Mouse (Mus musculus): Measurements from ENCODE around the gene Kat2a.
A peak's percentile ranks its signal among the peaks of the same experiment; 100 is the strongest.

Kat2a gene

DNA sequence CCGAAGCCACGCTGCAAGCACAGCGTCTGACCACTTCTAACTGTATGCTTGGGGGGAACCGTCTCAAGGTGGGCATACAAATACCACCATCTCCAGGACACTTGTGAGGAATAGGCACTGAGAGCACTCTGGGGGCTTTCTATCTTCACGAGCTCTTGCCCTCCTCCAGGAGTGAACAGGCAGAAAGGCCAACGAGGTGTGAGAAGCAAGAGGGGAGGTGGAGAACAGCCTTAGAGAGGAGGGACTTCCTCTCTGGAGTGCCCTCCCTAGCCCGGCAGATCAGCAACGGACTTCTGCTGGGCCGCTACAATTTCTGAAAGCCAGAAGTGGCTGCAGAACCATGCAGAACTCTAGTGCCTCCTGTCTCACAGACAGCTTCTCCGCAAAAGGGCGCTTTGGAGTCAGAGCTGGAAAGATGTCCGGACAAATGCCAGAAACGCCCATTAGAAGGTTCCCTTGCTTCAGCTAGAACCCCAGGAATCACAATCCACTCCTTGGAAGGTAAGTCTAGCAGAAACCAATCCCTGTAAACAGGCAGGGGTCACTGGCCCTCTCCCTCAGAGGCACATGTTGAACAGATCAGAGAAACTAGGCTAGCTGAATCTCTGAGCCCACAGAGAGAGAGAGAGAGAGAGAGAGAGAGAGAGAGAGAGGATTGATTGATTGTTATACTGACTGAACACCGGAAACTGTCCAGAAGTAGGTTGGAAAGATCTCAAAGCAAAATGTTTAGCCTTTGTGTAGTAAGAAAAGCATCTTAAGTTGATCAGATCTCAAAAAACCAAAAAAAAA, 23.9 kb upstream of the Kat2a start:
- no peak for DNase-seq (ENCODE audit: low read depth, low spot score)

DNA sequence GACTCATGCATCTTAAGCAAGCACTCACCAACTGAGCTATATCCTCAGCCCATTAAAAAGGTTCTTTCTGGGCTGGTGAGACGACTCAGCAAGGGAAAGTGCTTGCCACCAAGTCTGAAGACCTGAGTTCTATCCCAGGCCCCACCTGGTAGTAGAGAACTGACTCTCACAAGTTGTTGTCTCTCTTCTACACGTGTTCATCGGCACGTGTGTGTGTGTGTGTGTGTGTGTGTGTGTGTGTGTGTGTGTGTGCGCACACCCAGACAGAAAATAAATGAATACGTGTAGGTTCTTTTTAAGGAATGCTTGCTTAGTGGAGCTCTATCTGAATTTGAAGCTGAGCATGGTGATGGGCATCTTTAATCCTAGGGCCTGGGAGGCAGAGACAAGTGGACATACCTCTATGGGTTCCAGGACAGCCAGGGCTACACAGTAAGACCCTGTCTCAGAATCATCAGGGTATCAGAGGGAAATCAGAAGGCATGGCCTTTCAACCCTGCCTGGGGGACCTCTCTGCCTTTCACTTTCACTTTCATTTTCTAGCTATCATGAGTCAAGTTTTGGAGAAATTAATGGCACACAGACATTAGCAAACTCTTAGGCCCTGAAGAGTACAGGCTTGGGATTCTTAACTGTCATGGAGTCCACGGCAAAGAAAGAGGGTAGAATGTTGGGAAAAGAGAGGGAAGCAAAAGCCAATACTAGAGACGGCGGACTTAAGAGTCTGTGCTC, 23.0 kb upstream of the Kat2a start:
- no peak for DNase-seq (ENCODE audit: low read depth, low spot score)

DNA sequence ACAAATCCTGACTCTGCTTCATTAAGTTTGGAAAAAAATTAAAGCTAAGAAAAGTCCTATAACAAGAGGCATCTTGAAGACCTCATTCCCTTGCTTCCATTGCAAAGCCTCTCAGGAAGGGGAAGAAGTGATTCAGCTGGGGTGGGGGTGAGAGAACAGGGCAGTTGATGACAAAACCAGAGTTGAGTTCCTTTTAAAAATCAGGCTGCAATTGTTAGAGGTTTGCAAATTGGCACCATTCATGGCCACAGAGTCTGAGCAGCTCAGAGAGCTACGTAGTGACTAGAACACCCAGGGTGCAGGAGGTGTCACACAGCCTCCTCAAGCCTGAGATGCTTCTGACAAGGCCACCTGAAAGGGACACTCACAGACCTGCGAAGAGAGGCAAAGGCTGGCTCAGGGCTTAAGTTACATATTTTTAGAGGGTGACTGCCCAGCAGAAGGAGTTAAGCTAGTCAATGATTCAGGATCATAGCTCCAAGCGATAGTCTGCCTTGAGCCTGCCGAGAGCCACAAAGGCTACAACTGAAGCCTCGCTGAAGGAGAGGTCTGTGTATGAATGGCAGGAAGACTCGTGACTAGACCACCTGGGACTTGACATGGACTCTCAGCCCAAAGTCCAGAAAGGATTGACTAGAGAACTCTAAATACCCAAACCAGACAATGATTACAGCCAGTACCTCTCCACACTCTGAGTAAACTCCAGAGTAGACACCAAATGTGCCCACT, 18.4 kb upstream of the Kat2a start:
- DNase-seq (ENCODE audit: low read depth, low spot score): no peak

DNA sequence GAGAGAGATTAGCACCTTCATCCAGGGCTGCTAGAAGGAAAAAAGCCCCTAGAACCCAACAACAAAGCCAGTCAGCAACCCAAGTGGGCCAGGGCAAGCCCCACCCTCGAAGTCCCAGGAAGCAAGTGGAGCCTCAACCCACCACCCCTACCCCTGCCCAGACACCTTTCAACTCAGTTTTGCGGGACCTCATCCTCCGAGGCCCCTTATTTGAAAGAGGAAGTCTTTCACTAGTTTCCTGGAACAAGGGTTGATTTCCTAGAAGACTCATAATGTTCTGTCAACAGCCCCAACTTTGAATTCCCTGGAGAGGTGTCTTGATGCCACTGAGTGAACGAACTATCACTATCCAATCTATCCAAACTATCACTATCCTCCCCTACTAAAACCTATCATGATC, 17.7 kb upstream of the Kat2a start:
- DNase-seq (ENCODE audit: low read depth, low spot score): no peak

DNA sequence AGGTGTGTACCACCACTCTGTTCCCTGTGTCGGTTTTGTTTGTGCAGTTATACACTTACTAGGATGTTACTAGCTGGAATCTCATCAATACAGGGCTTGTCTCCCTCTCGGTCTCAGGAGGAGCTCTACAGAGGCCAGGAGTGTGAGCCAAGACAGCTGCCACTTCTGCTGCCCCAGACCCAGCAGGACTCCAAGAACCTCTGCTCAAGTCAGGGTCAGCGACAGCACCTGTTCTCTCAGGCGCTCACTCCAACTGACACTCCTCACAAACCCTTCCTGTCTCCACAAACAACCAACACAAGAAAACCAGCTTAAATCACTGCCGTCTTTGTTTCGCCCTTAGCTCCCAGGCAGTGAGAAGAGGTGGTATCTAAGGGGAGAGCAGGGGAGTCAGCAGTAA, 16.3 kb upstream of the Kat2a start:
- DNase-seq (ENCODE audit: low read depth, low spot score): no peak

DNA sequence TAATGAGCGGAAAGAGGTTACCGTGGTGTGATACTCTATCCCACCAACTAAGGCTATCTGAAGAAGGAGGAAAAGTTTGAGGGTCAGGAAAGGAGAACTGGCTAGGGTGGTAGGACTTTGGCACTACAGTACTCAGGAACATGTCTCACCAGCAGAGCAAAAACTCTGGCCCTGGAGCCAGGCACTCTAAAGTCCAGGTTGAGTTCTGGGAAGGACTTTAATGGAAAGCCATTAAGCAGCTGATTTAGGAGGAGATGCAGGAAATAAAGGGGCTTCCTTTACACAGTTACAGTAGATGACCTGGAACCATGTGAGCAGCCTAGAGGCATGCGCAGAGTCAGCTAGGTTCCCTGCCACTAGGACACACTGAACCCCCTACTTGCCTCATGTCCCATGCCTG, 14.9 kb upstream of the Kat2a start:
- no peak for DNase-seq (ENCODE audit: low read depth, low spot score)

DNA sequence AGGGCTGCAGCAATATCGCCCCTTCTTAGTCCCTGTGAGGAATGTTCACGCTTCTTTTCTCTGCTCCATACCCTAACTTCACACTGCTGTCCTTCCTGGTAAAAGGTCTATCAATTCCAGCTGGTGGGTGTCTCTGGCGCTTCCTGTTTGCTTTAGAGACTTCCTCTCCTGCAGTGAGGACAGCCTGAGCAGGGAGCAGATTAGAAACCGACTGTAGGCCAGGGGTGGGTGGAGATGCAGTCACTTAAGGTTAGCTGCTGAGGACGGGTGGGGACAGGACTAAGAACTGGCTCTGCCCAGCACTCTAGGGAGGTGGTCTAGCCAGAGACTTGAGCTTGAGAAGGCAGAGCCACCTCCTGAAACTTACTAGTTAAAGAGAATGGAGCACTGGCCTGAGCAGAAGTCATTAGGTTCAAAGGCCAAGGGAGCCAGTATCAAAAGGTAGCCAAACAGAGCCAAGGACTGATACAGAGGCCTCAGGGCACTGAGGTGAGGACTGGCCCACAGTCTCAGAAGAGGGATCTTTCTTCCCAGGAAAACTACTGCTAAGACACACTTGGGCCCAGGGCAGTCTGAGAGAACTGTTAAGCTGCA, 12.8 kb upstream of the Kat2a start:
- DNase-seq (ENCODE audit: low read depth, low spot score): peak; percentile 52

DNA sequence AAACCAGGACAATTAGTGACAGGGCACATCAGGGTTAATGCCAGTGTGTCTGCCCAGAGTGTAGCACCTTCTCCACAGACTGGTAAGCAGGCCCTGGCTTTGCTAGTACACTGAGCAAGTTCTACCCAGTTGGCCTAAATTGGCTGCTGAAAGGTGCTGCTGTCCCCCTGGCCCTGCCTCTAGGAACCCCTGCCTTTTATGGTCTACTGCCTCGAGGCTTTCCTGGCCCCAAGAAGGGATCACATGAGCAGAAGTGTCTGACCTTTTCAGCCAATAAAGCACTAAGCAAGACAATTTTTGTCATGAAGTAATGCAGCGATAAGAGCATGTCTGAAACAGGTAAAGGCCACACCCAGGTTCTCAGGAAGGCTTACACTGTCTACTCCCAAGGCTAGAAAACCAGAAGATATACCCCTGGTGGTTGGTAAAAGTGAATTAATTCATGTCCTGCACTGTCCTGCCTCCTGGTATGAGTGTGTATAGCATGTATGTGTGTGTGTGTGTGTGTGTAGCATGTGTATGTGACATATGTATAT, 10.3 kb upstream of the Kat2a start:
- DNase-seq (ENCODE audit: low read depth, low spot score): no peak

DNA sequence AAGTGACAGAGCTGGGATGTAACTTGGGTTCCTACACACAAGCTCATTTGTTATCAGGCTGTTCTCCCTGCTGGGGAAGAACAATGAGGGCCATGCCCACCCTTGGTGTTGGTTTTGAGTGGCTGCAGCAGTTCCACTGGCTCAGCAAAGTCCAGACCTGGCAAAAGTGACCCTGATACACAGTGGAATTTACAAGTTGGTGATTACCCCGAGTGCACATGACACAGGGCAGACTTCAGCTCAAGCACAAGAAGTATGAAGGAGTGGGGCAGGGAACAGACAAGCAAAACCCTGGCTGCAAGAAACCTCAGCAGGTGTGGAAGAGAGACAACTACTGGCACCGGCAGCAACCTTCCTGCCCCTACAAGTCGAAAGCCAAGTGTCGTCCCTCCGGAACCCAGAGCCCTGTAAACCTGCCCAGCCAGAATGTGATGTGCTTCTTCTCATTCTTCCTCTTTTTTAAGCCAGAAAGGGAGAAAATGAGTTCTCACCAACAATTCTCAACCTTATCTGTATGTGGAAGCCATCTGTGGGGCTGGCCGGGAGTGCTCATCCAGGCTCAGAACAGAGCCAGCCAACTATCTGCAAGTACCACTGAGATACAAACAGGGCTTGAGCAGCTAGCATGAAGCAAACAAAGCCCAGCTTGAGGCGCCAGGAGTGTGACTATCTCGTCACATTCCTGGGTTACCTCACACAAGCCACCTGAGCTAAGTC, 9.7 kb upstream of the Kat2a start:
- peak; percentile 47 for DNase-seq (ENCODE audit: low read depth, low spot score)

DNA sequence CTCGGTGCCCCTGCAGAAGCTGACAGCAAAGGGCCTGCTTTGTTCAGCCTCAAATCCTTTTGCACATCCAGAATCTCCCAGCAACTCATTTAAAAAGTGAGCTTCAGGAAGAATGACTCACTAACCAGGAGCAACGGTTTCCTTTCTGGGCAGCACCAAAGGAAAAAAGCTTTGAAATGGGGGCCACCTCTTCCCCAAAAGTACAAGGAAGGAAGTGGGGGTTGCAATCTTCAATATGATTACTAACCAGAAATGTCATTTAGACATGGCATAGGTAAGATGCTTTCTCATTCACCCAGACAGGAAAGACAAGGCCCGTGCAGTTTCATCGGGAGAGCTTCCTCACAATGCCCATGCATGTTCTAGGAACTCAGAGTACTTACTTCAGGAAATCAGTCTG, 9.0 kb upstream of the Kat2a start:
- DNase-seq (ENCODE audit: low read depth, low spot score): no peak

DNA sequence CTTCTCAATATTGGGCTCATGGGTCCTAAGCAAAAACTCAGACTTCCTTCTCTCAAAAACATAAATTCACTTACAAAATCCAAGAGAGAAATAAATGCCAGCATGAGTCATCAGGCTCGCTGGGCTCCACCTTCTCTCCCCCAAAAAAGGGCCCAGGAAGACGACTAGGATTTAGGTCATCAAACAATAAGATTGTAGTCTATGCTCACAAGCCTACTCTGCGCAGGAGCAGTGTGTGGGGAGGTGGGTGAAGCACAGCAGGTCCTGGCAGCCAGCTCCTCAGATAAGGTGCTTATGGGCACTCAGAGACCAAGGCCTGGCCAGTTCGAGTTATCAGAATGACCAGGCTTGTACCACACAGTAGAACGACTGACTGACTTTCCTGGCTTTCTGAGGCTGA, 8.1 kb upstream of the Kat2a start:
- DNase-seq (ENCODE audit: low read depth, low spot score): no peak

DNA sequence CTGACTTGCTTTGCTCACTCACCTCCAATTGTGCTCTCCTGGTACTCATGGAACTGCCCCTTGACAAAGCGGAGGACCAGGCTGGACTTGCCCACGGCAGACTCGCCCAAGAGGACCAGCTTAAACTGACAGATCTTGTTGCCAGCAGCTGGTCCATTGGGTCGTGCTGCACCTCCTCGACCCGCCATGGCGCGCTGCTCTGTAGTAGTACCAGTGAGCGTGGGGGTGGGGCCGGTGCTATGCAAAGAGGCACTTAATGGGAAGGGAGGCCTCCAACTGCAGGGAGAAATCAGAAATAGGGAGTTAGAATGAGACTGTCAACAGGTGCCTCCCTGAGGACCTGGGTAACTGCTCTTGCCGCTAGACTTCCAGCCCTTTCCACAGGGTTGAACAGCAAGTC, 7.6 kb upstream of the Kat2a start:
- peak; percentile 58 for DNase-seq (ENCODE audit: low read depth, low spot score)

DNA sequence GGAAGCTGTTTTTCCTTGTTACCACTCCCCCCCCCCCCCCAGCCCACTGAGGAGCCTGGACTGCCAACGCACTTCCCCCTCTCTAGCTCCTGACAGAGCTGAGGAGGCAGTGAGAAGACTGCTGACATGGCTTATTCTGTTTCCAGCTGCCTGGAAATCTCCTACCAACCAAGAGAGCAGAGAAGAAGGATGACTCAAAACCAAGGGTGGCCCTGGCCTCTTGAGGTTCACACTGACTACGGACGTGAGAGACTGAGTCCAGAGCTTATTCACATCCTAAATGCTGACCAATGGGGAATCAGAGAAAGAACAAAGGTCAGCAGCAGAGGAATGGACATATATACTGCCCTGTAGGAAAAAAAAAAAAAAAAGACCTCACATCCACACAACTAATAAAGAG, 7.0 kb upstream of the Kat2a start:
- DNase-seq (ENCODE audit: low read depth, low spot score): no peak

DNA sequence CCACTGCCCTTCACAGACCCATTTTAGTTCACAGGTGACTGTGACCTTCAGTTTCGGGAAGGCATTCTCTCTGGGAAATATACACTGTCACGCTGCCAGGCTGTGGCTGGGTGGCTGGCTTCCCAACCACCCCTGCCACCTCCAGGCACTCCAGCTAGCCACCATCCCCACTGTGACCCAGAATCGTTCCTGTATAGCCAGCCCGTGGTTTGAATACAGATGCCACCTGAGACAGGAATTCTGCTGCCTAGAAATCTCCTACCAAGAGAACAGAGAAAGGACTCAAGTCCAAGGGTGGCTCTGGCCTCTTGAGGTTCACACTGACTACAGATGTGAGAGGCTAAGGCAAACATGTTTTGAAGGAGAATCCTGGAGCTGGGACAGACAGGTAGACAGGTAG, 6.6 kb upstream of the Kat2a start:
- no peak for DNase-seq (ENCODE audit: low read depth, low spot score)

DNA sequence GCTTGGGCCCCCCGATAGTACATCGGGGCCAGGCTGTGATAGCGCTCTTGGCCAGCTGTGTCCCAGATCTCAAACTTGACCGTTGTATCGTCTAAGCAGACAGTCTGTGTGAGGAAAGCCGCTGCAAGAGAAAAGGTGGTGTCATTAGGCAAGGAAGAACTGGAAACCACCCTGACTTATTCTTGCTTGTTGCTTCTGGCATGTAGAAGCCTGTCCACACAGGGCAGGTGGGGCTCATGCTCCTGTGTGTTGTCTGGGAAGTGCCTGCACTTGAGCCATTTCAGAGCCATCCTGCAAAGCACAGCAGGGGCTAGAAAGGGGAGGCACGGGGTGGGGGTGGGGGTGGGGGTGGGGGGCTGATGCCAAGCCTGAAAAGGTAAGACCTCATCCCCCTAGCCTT, 6.2 kb upstream of the Kat2a start:
- DNase-seq (ENCODE audit: low read depth, low spot score): no peak

DNA sequence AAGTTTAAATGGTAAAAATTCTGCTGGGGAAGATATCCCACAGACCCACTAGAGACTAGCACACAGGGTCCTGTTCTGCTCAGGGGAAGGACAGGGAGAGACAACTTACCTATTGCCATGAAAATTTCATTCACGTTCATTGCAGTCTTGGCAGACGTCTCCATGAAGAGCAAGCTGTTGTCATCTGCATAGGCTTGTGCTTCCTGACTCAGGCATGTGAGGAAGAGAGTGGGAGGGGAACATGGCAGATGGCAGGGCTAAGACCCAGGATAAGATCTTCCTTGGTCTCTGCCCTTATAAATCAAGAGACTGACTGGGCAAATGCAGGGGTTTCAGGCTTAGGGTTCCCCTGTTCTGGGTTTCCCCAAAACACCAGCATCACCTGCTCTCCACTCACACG, 4.4 kb upstream of the Kat2a start:
- no peak for DNase-seq (ENCODE audit: low read depth, low spot score)

DNA sequence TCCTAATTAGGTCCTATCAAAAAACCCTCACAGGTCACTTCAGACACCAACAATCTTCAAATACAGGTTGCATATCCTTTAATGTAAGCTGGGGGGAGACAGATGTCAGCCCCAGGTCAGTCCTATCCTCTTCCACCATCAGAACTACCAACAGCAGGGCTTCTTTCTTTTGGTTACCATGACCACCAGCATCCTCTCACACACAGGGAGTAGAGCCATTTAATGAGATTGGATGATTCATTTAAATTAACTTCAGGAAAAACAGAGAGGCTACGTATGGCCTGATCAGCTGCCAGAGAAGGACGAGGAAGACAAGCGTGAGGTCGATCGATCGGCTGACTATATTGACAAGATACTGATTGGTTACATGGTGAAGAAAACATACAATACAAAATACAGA, 2.7 kb upstream of the Kat2a start:
- DNase-seq (ENCODE audit: low read depth, low spot score): no peak

DNA sequence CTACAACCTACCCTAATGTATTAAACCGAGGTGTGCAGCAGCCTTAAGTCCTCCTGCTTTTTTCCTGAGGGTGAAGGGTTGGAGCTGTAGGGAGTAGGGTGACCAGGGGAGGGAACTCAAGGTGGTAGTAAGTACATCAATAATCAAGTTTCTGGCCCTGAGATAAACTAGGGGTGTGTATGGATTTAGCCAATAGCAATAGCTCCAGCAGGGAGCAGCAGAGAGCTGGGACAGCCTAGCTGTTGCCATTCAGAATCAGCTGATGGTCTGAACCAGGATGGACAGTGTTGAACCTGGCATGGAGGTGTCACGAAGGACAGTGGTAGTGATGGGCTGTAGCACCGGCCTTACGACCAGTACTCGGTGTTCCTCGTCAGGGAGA, 2.3 kb upstream of the Kat2a start:
- DNase-seq (ENCODE audit: low read depth, low spot score): peak; percentile 77

DNA sequence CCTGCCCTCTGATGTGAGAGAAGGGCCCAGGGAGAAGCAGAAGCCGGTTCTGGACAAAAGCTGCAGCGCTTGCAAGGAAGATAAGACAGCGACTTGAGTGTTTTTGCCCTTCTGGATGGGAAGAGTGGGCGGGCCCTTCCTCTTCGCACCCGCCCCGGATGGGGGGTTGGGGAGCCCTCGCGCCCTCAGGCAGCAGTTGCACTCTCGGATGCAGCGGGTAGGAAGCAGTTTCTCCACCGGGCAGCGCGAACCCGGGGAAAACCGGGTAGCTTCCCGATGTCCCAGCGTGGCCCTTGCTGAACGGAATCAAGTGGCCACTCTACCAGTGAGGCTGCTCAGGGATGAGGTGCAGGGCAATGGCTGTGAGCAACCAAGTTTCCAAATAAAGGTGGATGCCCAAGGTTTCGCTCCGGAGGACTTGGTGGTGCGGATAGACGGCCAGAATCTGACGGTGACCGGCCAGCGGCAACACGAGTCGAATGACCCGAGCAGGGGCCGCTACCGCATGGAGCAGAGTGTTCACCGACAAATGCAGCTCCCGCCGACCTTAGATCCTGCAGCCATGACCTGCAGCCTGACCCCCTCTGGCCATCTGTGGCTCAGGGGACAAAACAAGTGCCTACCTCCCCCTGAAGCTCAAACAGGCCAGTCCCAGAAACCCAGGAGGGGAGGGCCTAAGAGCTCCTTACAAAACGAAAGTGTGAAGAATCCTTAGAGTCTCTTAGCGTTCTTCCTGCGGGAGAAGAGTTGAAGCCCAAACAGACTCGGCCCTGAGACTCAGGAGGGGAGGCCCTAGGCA, 1.7 kb upstream of the Kat2a start, which contains the start of gene Hspb9:
Gene Hspb9 (plus strand): TSS at position 116 of the 799 bp plus-strand sequence.
- DNase-seq (ENCODE audit: low read depth, low spot score): peak; percentile 92

DNA sequence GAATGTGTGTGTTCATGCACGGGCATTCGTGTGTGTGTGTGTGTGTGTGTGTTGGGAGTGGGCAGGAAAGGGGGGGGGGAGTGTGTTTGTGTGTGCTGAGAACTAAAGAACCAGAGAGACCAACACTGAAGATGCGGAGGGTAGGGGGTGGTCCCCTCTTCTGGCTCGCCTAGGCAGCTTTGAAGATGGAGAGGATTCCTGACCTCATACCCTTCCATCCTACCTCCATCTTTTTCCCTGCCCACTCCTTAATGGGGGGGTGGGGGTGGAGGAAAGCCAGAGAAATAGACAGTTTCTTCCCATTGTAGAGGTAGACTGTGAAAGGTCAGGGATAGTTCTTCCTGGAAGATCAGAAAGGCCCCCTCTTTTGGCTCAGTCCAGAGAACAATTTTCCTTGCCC, 909 bp upstream of the Kat2a start:
- DNase-seq (ENCODE audit: low read depth, low spot score): no peak

Data from R1 (cell line).